Mouse (Mus musculus): ENCODE results near the gene Htt. TPM values are rescaled to one million over a fixed set of nuclear protein-coding genes. Genes with fewer than 3 reads are reported as not detected.
"Not testable (repeated sequence)": the region's sequence is repeated elsewhere in the genome, so short reads cannot be mapped to it uniquely, and the experiment has no call there.

Htt gene
- 21.2 and 22.2 TPM in 2 replicates for polyA plus RNA-seq (2016; fragmentation: Nextera tagmentation; extraction: Ambion mirVana)

DNA sequence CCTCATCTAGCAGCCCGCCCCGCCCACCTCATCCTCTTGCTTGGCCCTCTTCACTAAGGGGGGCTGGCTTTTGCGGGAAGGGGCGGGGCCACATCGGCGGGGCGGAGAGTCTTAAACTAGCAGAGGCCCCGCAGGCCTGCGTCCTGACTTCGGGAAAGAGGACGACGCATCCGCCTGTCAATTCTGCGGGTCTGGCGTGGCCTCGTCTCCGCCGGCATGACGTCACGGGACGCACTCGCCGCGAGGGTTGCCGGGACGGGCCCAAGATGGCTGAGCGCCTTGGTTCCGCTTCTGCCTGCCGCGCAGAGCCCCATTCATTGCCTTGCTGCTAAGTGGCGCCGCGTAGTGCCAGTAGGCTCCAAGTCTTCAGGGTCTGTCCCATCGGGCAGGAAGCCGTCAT lies at the start of gene Htt:
Gene Htt (plus strand): TSS at position 232 of the 400 bp plus-strand sequence.
- H3K4me2 ChIP-seq (replicated peaks), result peak within 1 kb of the TSS; percentile 95
- H3K4me1 ChIP-seq, result peaks cover 13% of the 10 kb centered on the region
- ATAC-seq (ENCODE audit: low FRiP score, low read depth), result peak; percentile 98
- H3K4me3 ChIP-seq, result peak within 1 kb of the TSS; percentile 89
- H3K9me3 ChIP-seq, result no peaks in the 10 kb centered on the region
- under 1% methylated on average over 35 of the region's 35 CpGs for WGBS
- H3K36me3 ChIP-seq, result no peaks in the 10 kb centered on the region
- H3K27ac ChIP-seq (replicated peaks), result peak within 1 kb of the TSS; percentile 94
- H3K9ac ChIP-seq (replicated peaks), result peak within 1 kb of the TSS; percentile 96
- no peaks in the 10 kb centered on the region for H3K27me3 ChIP-seq

DNA sequence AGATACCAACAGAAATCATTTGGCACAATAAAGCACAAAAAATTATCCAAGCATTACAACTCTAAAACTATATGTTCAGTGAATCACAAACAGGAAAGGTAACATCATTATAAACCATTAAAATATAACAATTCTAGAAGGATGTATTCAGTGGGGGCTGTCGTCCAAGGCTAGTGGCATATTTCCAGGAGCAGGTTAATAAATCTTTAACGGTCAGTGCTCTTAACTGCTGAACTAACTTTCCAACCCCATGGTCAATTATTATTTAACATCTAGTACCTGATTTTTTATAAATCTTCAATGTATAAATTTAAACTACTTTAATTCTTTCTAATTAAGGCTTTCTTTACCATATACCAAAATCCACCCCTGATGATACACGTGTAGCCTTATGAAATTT lies 47.2 kb upstream of the Htt start:
- not testable (repeated sequence) for H3K27ac ChIP-seq (replicated peaks); H3K27me3 ChIP-seq; H3K4me2 ChIP-seq (replicated peaks); H3K9me3 ChIP-seq; H3K9ac ChIP-seq (replicated peaks); ATAC-seq (ENCODE audit: low FRiP score, low read depth); H3K36me3 ChIP-seq; H3K4me3 ChIP-seq; H3K4me1 ChIP-seq
- 83% methylated on average over 3 of the region's 3 CpGs for WGBS

DNA sequence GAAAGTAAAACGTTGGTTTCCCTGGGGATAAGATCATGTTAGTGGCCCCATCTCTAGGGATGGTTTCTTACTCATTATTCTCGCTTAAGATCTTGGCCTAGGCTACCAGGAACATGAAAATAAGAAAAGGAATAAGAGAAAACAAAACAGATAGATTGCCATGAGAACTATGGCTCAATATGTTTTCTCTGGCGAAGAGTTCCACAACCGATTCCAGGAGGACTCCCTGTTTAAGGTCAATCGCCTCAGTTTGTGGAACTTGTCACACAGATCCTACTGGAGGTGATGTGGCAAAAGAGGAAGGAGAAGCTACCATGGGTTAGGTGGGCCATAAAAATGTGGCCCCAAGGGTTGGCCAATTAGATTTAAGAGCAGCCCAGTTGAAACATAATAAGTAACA lies 46.7 kb upstream of the Htt start:
- no peak overlapping the region for H3K27ac ChIP-seq (replicated peaks)
- H3K4me1 ChIP-seq, result 0 out of 2 replicates have a peak, but pooled peaks cover 2% of the 10 kb centered on the region
- no peak for ATAC-seq (ENCODE audit: low FRiP score, low read depth)
- WGBS, result 87% methylated on average over 5 of the region's 5 CpGs
- no peaks in the 10 kb centered on the region for H3K9me3 ChIP-seq
- no peak overlapping the region for H3K4me3 ChIP-seq
- H3K36me3 ChIP-seq, result no peaks in the 10 kb centered on the region
- no peaks in the 10 kb centered on the region; the same call in 1 of the 2 replicates for H3K27me3 ChIP-seq
- no peak overlapping the region for H3K9ac ChIP-seq (replicated peaks)
- no peak overlapping the region for H3K4me2 ChIP-seq (replicated peaks)

DNA sequence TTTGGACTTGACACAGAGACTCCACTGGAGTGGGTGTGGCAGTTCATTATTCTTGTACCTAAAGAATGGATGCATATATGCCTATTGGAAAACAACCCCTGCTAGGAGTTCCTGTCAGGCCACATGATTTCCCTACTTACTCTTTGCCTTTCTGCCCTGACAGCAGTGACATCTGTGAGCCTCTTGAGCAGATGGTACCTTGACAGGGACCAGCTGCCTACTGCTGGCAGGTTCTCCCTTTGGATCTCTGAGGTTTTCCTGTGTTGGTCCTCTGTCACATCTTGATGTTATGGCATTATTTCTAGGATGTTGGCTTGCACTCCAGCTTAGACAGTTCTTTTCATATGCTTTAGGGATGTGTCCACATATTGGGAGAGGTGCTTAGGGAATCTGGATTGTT lies 32.4 kb upstream of the Htt start:
- H3K27ac ChIP-seq (replicated peaks), result no peak overlapping the region
- no peaks in the 10 kb centered on the region for H3K4me1 ChIP-seq
- H3K4me3 ChIP-seq, result no peak overlapping the region
- H3K27me3 ChIP-seq, result no peaks in the 10 kb centered on the region
- ATAC-seq (ENCODE audit: low FRiP score, low read depth), result no peak
- no peaks in the 10 kb centered on the region for H3K9me3 ChIP-seq
- H3K36me3 ChIP-seq, result no peaks in the 10 kb centered on the region
- H3K9ac ChIP-seq (replicated peaks), result no peak overlapping the region
- no peak overlapping the region for H3K4me2 ChIP-seq (replicated peaks)

DNA sequence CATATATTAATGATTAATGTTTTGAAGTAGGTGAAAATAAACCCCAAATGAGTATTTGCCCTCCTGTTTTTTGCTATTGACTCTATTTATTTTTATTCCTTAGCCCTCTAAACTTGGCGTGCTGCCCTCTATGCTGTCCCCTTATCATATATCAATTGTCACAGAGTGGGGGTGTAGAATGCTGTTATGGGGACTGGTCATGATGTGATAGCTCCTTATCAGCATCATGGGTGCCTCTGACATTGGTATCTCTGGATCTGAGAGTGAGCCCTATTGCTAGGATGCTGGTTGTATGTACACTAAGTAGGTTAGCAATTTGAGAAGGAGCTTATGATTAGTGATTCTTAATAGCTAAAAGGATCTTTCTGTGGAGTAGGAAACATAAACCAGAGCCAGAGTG lies 31.3 kb upstream of the Htt start:
- no peak for ATAC-seq (ENCODE audit: low FRiP score, low read depth)
- Histone ChIP-seq H3K36me3 (no peaks in the 10 kb centered on the region), H3K9me3 (no peaks in the 10 kb centered on the region), H3K27me3 (no peaks in the 10 kb centered on the region), H3K4me2 (replicated peaks) (no peak overlapping the region), H3K9ac (replicated peaks) (no peak overlapping the region), H3K27ac (replicated peaks) (no peak overlapping the region), H3K4me3 (no peak overlapping the region), H3K4me1 (no peaks in the 10 kb centered on the region)
- 68% methylated on average over 1 of the region's 1 CpGs for WGBS

DNA sequence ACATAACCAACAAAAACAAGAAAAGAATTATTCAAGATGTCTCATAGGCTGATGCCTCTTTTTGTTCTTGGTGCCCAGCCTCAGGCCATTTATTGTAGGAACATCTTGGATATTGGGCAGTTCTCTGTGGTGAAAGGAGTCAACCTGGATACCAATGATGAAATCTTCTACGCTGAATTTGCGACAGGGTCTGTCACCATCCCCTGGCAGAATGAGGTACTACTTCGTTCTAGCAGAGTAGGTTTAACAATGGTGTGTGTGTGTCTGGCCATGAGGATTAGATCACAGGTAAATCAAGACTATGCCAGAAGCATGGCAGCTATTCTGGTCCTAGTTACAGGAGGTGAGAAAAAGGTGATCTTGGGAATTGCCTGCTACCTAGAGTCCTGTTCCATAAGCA lies 10.1 kb upstream of the Htt start:
- Histone ChIP-seq H3K4me1 (no peaks in the 10 kb centered on the region), H3K4me2 (replicated peaks) (no peak overlapping the region), H3K9me3 (no peaks in the 10 kb centered on the region), H3K27me3 (no peaks in the 10 kb centered on the region), H3K36me3 (no peaks in the 10 kb centered on the region), H3K27ac (replicated peaks) (no peak overlapping the region), H3K4me3 (no peak overlapping the region), H3K9ac (replicated peaks) (no peak overlapping the region)
- ATAC-seq (ENCODE audit: low FRiP score, low read depth), result no peak
- 70% methylated on average over 3 of the region's 3 CpGs for WGBS

DNA sequence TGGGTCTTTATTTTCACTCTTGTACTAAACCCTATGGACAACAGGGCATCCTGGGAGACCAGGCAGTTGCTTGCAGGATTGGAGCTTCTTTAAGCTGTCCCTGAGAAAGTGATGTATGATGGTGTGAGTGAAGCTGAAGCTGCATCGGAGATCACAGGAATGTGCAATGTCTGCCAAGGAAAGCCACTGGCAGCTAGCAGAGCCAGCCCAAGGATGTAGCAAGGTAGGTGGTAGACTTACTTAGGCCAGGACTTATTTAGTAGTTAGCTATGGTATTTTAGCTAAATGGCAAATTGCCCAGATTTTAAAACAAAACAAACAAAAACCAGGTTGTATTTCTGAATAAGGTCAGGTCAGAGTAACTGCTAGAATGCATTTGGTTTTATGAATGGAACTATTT lies 2.8 kb upstream of the Htt start:
- no peak overlapping the region for H3K27ac ChIP-seq (replicated peaks)
- H3K27me3 ChIP-seq, result no peaks in the 10 kb centered on the region
- no peak overlapping the region for H3K4me2 ChIP-seq (replicated peaks)
- H3K4me1 ChIP-seq, result peaks cover 13% of the 10 kb centered on the region
- no peaks in the 10 kb centered on the region for H3K9me3 ChIP-seq
- ATAC-seq (ENCODE audit: low FRiP score, low read depth), result no peak
- WGBS, result 100% methylated on average over 1 of the region's 1 CpGs
- no peaks in the 10 kb centered on the region for H3K36me3 ChIP-seq
- no peak overlapping the region for H3K9ac ChIP-seq (replicated peaks)
- no peak overlapping the region for H3K4me3 ChIP-seq

DNA sequence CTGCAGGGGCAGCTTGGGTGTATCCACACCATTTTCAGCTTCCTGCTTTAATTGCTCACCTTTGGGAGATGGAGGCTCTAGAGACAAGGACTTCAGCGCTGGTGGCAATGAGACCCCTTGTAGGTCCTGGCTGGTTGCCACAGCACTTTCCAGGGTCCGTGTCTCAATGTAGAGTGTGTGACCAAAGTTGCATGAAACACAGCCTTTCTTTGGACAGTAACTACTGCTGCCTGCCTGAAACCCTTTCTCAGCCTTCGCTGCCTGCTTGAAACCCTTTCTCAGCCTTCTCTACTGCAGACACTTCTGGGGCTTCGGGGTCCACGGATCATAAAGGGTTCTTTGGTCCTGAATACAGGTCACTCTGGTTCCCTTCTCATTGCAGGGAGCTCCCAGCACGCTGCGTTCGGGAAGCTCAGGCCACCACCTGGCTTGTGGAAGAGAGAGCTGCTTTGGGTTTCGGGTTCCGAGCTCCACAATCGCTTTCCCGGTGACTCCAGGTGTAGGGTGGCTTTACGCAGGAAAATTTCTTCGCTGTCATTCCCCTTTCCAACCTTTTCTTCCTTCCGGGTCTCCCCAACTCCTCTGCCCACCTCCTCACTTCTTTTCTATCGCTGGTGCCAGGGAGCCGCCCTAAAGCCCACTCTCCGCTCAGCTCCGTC lies 561 bp upstream of the Htt start:
- Histone ChIP-seq H3K9me3 (no peaks in the 10 kb centered on the region), H3K4me2 (replicated peaks) (peak overlapping the region; percentile 95), H3K4me3 (peak overlapping the region; percentile 89), H3K36me3 (no peaks in the 10 kb centered on the region), H3K27ac (replicated peaks) (peak overlapping the region; percentile 94), H3K4me1 (peaks cover 13% of the 10 kb centered on the region), H3K27me3 (no peaks in the 10 kb centered on the region), H3K9ac (replicated peaks) (peak overlapping the region; percentile 51)
- WGBS, result 1% methylated on average over 19 of the region's 19 CpGs
- no peak; the same call in 1 of the 2 replicates for ATAC-seq (ENCODE audit: low FRiP score, low read depth)

DNA sequence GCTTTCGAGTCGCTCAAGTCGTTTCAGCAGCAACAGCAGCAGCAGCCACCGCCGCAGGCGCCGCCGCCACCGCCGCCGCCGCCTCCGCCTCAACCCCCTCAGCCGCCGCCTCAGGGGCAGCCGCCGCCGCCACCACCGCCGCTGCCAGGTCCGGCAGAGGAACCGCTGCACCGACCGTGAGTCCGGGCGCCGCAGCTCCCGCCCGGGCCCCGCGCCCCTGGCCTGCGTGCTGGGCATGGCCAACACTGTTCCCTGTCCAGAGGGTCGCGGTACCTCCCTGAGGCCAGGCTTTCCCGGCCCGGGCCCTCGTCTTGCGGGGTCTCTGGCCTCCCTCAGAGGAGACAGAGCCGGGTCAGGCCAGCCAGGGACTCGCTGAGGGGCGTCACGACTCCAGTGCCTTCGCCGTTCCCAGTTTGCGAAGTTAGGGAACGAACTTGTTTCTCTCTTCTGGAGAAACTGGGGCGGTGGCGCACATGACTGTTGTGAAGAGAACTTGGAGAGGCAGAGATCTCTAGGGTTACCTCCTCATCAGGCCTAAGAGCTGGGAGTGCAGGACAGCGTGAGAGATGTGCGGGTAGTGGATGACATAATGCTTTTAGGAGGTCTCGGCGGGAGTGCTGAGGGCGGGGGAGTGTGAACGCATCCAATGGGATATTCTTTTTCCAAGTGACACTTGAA lies 533 bp downstream of the Htt start:
- Histone ChIP-seq H3K36me3 (no peaks in the 10 kb centered on the region), H3K27ac (replicated peaks) (peak overlapping the region; percentile 94), H3K4me2 (replicated peaks) (peak overlapping the region; percentile 95), H3K4me3 (peak overlapping the region; percentile 89), H3K9ac (replicated peaks) (peak overlapping the region; percentile 96), H3K27me3 (no peaks in the 10 kb centered on the region), H3K9me3 (no peaks in the 10 kb centered on the region), H3K4me1 (peaks cover 13% of the 10 kb centered on the region)
- WGBS, result 2% methylated on average over 37 of the region's 54 CpGs
- peak; percentile 66 for ATAC-seq (ENCODE audit: low FRiP score, low read depth)

DNA sequence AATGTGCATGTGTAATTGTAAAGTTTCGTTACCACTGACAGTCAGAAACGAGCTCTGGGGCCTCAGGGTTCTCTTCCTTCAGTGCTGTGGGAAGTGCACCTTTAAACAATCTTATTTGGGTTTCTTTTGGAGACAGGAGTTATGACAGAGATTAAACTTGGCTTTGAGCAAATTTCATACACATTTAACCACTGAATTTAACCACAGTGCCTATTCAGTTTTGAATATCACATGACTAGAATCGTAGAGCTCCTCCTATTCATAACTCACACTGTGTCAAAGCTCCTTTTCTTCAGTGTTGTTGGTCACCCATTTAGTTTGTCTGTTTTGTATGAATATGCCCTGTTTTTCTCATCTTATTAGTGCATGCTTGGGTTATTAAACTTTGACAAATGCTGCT lies 10.3 kb downstream of the Htt start:
- H3K4me3 ChIP-seq, result no peak overlapping the region
- H3K9ac ChIP-seq (replicated peaks), result no peak overlapping the region
- no peaks in the 10 kb centered on the region for H3K4me1 ChIP-seq
- 87% methylated on average over 3 of the region's 3 CpGs for WGBS
- no peak for ATAC-seq (ENCODE audit: low FRiP score, low read depth)
- H3K9me3 ChIP-seq, result no peaks in the 10 kb centered on the region
- no peak overlapping the region for H3K4me2 ChIP-seq (replicated peaks)
- no peak overlapping the region for H3K27ac ChIP-seq (replicated peaks)
- no peaks in the 10 kb centered on the region for H3K27me3 ChIP-seq
- H3K36me3 ChIP-seq, result 0 out of 2 replicates have a peak, but pooled peaks cover 3% of the 10 kb centered on the region

DNA sequence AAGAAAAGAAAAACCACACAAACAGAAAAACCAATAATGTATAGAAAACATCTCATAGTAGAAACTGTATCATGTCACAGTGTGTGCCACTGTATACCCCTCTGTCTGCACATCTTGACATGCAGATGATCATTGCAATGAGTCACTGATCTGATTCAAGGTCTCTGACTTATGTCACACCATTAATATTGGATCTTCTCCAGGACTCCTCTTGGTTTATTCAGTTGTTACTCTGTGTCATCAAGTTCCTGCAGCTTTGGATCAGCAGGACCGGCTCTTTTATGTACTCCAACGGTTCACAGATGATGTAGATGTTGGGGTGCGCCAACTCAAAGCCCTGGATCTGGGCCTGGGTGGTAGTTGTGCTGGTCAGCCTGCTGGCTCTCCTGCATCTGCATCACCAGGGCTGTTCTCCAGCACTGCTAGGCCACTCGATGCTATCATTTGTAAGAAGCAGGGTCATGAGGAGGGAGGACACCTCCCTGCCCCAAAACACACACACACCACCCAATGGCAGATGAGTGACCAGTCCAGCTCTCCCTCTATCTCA lies 11.2 kb downstream of the Htt start:
- Histone ChIP-seq H3K4me2 (replicated peaks) (no peak overlapping the region), H3K9ac (replicated peaks) (no peak overlapping the region), H3K4me1 (no peaks in the 10 kb centered on the region), H3K9me3 (no peaks in the 10 kb centered on the region), H3K27me3 (no peaks in the 10 kb centered on the region), H3K36me3 (0 out of 2 replicates have a peak, but pooled peaks cover 3% of the 10 kb centered on the region), H3K27ac (replicated peaks) (no peak overlapping the region), H3K4me3 (no peak overlapping the region)
- 97% methylated on average over 4 of the region's 4 CpGs for WGBS
- no peak for ATAC-seq (ENCODE audit: low FRiP score, low read depth)

DNA sequence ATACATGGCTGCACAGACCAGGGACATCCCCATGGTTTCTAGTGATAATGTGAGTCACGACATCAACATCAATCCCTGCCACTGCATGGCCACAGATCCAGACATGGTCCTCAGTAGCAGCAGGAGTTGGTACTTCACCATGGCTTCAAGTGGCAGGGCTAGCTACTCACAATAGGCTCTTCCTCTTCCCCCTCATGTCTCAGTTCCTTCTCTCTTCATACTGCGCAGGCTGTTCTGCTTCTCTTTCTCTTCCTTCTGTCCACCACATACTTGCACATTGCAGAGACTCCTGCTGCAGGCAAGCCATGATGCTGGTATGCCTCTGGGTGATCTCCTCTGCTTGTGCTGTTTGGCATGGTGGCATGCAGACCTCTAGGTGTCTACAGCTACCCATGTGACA lies 11.9 kb downstream of the Htt start:
- Histone ChIP-seq H3K4me2 (replicated peaks) (no peak overlapping the region), H3K36me3 (0 out of 2 replicates have a peak, but pooled peaks cover 3% of the 10 kb centered on the region), H3K27ac (replicated peaks) (no peak overlapping the region), H3K4me1 (no peaks in the 10 kb centered on the region), H3K27me3 (no peaks in the 10 kb centered on the region), H3K9ac (replicated peaks) (no peak overlapping the region), H3K9me3 (no peaks in the 10 kb centered on the region), H3K4me3 (no peak overlapping the region)
- ATAC-seq (ENCODE audit: low FRiP score, low read depth), result no peak
- WGBS, result 100% methylated on average over 2 of the region's 2 CpGs
